Mouse (Mus musculus) spleen, embryonic (tissue): Measurements from ENCODE around the gene Slc9a7.

ENCODE experiments used
- CTCF ChIA-PET: fragments of 350-600 bp; sonication (Branson Sonifier 250); formaldehyde crosslinking; loops from one replicate; lab custom pipeline; 2022; lab: Charles Lee

Slc9a7 gene

DNA sequence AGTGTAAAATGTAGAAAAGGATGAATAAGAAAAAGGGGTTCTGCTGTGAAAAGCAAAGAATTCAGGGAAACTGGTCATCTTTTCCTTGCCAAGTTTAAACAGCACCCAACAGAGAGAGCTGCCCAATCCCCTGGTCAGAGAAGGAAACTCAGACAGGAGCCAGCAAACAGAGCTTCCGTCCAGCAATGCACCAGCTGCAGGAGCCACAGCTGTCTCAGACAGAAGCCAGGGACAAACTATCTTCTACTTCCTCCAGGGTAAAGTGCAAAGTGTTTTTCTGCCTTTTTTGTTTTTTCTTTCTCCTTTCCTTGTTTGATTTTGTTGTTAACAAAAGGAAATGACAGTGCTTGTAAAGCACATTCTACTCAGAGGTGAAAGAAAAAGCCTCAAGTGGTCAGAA, 131.3 kb downstream of the Slc9a7 start:
- CTCF ChIA-PET, result interaction anchor here (0.5 kb wide), 1 partner anchor 11 kb away, joined by 4 read pairs; no protein-coding TSS in a partner anchor

DNA sequence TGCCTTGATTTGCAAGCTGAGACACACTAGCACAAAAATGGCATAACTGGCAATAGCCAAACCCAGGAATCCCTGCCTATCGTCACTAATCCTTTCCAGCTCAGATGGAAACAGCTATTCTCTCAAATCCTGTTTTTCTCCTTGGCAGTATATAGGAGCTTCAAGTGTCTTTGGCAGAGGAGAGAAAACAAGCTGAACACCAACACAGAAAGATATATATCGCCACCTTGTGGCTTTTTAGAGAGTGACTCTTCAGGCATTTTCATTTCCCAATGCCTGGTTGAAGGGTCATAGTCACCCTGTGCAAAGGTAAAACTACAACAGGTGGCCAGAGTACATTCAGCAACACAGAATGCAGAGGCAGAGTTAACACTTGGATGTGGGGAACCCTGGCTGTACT, 134.1 kb downstream of the Slc9a7 start:
- CTCF ChIA-PET, result no interaction called here

DNA sequence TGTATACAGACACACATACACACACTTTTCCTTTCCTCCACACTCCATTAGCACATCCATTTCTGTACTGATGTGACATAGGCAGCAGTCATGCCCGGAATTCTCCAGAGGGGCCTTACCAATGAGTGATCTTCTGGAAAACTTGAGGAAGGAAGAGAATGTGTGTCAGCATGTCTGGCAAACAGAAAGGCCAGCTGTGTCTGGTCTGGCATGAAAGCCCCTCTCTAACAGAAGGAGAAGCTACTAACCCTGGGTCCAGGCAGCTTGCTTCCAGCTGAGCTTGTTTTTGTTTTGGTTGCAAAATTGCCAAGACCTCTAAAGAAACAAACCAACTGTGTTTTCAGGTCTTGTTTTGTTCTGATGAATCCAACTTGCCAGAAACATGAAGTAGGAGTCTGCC, 162.1 kb downstream of the Slc9a7 start:
- CTCF ChIA-PET, result no interaction called here

DNA sequence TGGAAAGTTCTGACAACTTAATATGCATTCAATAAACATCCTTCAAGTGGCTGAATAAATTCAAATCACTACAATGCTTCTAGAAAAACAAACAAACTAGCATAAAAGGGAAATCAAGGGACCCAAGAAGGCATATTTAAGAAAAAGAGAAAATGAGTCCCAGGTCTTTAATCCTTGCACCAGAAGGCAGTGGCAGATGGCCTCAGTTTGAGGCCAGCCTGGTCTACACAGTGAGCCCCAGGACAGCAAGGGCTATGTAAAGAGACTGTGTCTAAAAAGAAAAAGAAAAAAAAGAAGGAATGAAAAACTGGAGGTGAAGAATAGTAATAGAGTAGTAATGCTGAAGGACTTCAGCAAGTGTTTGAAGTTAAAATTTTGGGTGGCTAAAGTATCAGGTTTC, 162.7 kb downstream of the Slc9a7 start:
- CTCF ChIA-PET, result no interaction called here

DNA sequence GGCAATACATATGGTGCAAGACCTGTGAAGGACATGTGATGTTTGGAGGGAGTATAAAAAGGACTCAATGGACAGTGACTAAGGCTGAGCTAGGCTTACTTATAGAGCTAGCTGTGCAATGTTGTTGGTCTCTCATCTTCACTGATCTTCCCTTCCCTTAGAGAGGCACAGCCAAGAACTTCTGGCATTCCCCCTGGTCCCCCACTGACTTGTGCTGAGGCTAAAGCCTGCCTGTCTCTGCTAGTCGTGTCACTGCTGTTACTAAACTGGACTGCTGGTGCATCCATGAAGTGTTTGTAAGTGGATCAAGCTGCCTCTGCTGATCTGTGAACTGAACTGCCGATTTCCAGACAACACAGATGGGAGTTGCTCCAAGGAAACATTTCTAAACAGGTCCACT, 166.1 kb downstream of the Slc9a7 start:
- CTCF ChIA-PET, result no interaction called here

DNA sequence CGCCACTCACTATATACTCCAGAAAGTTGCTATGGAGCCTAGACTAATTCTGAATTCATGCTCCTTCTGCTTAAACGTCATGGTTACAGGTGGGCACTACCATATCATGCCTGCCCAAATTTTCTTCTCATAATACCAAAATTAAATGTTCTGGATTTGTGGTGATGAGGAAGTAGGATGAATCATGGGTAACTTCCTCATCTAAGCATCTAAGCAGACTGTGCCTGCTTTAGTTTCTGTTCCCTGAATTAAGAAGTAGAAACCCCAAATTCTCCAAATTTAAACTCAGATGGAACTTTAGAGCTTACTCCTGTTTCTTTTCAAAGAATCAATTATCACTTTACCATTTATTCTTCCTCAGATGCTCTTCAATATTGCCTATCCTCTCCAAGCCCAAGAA, 173.9 kb downstream of the Slc9a7 start:
- CTCF ChIA-PET, result no interaction called here

DNA sequence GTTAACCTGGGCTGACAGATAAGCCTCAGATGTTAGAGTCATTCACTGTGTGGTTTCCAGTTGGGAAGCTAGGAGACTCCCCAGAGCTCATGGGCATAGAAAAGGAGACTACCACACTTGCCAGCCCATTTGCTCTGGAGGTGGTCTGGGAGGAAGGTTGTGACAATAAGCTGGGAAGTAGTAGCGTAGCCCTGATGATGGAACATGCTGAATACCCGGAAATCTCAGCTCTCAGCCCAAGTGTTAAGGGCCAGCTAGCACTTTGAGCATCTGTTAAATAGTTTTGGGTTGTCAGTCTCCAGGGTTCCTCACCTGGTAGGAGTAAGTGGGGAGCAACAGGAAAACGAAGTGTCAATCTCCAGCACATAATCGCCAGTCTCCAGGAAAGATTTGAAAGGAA, 221.4 kb downstream of the Slc9a7 start:
- CTCF ChIA-PET, result interaction anchor here (0.8 kb wide), 1 partner anchor 13 kb away, joined by 3 read pairs; no protein-coding TSS in a partner anchor

DNA sequence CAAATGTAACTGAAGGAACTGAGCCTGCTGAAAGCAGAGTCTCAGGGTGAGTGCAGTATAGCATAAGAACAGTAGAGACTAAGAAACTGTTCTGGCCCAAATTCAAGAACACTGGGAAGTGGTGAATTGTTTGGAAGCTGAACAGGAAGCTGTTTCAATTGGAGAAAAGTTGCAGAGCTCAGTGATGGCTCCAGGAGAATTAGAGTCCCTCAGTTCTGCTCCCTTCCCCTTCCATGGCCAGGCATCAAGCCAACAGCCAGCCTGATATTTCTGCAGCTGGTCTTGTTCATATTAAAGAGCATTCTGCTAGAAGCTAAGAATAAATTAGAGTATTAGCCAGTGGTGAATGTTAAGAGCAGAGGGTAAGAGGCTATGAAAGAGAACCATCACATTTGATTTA, 225.0 kb downstream of the Slc9a7 start:
- CTCF ChIA-PET, result no interaction called here

DNA sequence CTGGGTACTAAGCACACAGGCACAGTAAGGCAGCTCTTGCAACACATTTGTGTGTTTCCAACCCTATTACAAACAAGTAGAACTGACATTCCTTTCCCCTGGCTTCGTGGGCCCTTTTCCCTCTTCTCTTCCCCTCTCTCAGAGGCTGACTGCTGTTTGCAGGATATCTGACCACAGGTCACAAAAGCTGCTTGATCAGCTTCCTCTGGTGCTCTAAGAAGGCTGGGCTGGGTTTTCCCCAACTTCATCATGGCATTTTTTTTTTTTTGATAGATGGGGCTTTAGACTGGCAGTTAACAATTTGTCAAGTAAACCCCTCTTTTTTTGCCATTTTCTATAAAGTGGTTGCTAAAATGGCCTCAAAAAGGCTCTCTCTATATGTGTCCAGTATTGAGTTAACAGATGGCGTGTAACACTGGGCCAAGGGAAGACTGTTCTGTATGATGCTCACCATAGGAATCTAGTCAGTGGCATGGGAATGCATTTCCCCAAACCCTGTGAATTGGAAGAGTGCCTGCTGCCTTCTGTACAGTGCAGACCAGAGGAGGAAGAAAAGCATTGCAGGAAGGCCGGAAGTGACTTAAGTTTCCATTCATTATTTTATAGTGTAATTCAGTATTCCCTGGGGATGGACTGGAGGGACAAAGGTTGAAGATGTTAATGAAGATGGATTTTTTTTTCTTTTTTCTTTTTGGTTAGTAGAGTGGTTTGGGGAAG, 229.7 kb downstream of the Slc9a7 start:
- CTCF ChIA-PET, result no interaction called here

DNA sequence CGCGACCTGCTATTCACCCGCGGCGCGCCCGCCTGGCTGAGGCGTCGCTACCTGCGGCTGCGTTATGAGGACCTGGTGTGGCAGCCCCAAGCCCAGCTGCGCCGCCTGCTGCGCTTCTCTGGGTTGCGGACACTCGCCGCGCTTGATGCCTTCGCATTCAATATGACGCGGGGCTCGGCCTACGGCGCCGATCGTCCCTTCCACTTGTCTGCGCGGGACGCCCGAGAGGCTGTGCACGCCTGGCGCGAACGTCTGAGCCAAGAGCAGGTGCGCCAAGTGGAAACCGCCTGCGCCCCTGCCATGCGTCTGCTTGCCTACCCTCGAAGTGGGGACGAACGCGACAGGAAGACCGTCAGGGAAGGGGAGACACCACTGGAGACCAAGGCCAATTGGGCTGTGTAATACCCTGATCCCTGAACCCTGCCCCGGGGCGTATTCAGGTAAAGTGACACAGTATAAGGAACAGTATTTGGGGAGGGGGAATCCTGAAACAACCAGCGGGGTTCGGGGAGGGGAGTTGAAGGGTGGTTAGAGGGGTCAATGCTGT, 230.8 kb downstream of the Slc9a7 start:
- CTCF ChIA-PET, result no interaction called here

DNA sequence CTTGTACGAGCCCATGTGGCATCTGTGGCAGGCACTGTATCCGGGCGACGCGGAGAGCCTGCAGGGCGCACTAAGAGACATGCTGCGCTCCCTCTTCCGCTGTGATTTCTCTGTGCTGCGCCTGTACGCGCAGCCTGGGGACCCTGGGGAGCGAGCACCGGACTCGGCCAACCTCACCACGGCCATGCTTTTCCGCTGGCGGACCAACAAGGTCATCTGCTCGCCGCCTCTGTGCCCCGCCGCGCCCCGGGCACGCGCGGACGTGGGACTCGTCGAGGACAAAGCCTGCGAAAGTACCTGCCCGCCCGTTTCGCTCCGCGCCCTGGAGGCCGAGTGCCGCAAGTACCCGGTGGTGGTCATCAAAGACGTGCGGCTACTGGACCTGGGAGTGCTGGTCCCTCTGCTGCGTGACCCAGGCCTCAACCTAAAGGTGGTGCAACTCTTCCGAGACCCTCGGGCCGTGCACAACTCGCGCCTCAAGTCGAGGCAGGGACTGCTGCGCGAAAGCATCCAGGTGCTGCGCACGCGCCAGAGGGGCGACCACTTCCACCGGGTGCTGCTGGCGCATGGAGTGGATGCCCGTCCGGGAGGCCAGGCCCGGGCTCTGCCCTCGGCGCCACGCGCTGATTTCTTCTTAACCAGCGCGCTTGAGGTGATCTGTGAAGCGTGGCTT, 231.4 kb downstream of the Slc9a7 start:
- CTCF ChIA-PET, result no interaction called here

DNA sequence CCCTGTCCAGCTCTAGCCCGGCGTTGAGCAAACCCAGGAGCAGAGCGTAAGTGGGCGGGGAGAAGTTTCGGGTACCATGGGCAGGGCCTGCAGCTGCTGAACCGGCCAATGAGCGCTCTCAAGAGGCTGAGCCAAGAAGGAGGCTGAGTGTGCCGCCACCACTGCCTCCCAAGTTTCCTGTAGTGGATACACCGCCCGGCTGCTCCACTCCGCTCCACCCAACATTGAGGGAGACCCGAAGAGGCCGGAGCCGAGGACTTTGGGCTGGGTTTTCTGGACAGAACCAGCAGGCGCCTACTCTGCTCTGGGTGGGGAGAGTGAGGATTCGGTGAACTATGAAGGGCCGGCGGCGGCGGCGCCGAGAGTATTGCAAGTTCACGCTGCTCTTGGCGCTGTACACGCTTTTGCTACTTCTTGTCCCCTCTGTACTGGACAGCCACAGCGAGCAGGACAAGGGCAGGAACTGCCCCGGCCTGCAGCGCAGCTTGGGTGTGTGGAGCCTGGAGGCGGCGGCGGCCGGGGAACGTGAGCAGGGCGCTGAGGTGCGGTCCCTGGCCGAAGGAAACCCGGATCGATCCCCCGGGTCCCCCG, 232.1 kb downstream of the Slc9a7 start, which contains the start of gene Chst7:
TSS of gene Chst7 (plus strand) at position 180 of the 591 bp plus-strand sequence.
- CTCF ChIA-PET, result interaction anchor here (0.7 kb wide), 1 partner anchor 19 kb away, joined by 3 read pairs; no protein-coding TSS in a partner anchor
